Mouse (Mus musculus) bone marrow, adult 2 months (tissue): Measurements from ENCODE around the gene Tmem190.

Source experiments
- CTCF ChIP-seq: fragments of 200-500 bp; IDR thresholded peaks from 2 replicates; pipeline ENCODE4 v1.5.1; 2011; ENCODE audit warnings: low read length, control low read depth; ENCODE audit not compliant: control insufficient read depth, insufficient read depth
- POLR2A ChIP-seq: fragments of 200-500 bp; IDR thresholded peaks from 2 replicates; pipeline ENCODE4 v1.6.1; 2011; ENCODE audit warnings: low read depth, mild to moderate bottlenecking, control low read depth, low read length, borderline replicate concordance; ENCODE audit not compliant: control insufficient read depth

GRCm38 (mm10) chr7:4782130-4782529, 607 bp upstream of the Tmem190 start:
- no peak for TF ChIP-seq POLR2A
- TF ChIP-seq CTCF, result no peak
